Mouse (Mus musculus): ENCODE results near the gene Saa1. TPM values are rescaled to one million over a fixed set of nuclear protein-coding genes. Genes with fewer than 3 reads are reported as not detected.

Gene Saa1
- polyA plus RNA-seq, 1 experiment from 2014 or later = 0.24 TPM

DNA sequence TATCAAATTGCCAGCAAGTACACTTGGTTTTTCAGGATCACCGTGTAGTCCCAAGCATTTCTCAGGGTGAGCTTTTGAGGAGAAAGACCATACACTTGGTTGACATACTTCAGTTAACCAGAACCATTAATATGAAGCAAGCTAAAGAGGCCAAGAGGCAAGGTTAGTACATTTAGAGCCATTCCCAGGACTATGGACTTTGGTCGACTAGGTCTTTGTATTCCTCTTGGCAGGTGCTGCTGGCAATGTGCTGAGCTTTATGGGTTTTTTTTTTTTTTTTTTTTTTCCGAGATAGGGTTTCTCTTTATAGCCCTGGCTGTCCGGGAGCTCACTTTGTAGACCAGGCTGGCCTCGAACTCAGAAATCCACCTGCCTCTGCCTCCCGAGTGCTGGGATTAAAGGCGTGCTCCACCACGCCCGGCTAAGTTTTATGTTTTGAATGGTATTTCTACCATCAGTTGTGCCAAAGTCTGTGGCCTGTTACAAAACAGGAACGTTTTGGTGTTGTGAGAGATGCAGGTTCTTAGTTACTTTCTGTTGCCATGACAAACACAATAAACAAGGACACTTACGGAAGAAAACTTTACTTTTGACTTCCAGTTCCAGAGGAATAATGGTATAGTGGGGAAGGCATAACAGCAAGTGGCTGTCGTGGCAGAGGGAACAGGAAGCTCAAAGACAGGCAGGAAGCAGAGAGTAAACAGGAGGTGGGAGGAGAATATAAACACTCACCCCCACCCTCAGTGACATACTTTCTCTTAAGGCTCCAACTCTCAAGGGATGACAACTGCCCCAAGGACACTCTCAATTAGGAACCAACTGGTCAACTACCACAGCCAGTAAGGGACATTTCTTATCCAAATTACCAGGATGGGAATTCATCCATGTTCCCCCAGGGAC, 4.0 kb downstream of the Saa1 start:
- Histone ChIP-seq H3K9me3 (no peaks in the 10 kb centered on the region), H3K36me3 (no peaks in the 10 kb centered on the region), H3K4me1 (replicated peaks) (no peaks in the 10 kb centered on the region), H3K4me3 (no peak overlapping the region), H3K27ac (replicated peaks) (no peak overlapping the region), H3K9ac (no peak overlapping the region), H3K4me2 (no peak overlapping the region), H3K27me3 (no peaks in the 10 kb centered on the region)
- 85% methylated on average over 12 of the region's 12 CpGs for WGBS
- ATAC-seq (ENCODE audit: low read depth) = no peak

DNA sequence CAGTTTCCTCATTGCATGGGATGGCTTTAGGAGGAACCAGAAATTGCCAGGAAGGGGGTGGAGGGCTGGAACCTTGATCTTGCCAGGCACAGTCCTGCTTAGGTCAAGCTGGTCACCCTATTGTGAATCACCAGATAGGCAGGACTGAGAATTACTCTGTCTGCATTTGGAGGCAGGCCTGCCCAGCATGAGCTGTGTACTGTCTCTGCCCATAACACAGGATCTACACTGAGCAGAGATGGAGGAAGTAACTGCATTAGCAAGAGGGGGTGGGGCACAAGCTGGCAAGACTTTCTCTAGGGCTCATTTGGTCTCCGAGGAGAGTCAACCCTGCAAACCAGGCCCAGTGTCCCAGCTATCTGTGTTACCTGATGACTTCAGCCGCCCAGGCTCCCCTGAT, 7.8 kb downstream of the Saa1 start:
- no peaks in the 10 kb centered on the region for H3K9me3 ChIP-seq
- H3K4me3 ChIP-seq = no peak overlapping the region
- 79% methylated on average over 2 of the region's 2 CpGs for WGBS
- H3K4me2 ChIP-seq = no peak overlapping the region
- no peaks in the 10 kb centered on the region for H3K4me1 ChIP-seq (replicated peaks)
- H3K36me3 ChIP-seq = no peaks in the 10 kb centered on the region
- no peak for ATAC-seq (ENCODE audit: low read depth)
- no peak overlapping the region for H3K9ac ChIP-seq
- no peak overlapping the region for H3K27ac ChIP-seq (replicated peaks)
- H3K27me3 ChIP-seq = no peaks in the 10 kb centered on the region

DNA sequence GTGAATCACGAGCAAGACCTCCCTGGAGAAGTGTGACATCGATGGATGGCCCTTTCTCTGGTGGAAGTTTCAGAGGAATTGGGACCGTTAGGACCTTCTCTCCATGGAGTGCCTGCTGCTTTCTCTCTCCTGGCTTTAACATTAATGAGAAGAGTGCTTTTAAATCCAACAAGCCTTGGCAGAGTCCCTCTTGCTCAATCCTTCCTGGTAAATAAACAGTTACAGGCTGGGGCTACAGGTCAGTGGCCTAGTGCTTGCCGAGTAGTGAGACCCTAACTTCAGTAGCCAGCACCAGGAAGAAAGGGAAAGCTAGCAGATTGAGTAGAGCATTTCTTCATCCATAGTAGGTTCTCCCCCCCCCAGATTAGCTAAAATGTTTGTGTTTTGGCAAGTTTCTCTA, 10.3 kb downstream of the Saa1 start, which contains the start of gene Saa4:
TSS of gene Saa4 (minus strand) at position 146 of the 400 bp plus-strand sequence.
- Histone ChIP-seq H3K9ac (no peak within 1 kb of the TSS), H3K27me3 (no peaks in the 10 kb centered on the region), H3K27ac (replicated peaks) (no peak within 1 kb of the TSS), H3K4me2 (no peak within 1 kb of the TSS), H3K4me3 (no peak within 1 kb of the TSS), H3K9me3 (no peaks in the 10 kb centered on the region), H3K4me1 (replicated peaks) (no peaks in the 10 kb centered on the region), H3K36me3 (no peaks in the 10 kb centered on the region)
- no peak for ATAC-seq (ENCODE audit: low read depth)
- WGBS = 91% methylated on average over 4 of the region's 4 CpGs

GRCm38 (mm10) chr7:46727584-46727983, 15.2 kb downstream of the Saa1 start:
- 75% methylated on average over 1 of the region's 1 CpGs for WGBS
- Histone ChIP-seq H3K27me3 (peaks cover 3% of the 10 kb centered on the region; the same call in 1 of the 2 replicates), H3K9ac (no peak overlapping the region), H3K4me3 (no peak overlapping the region), H3K36me3 (no peaks in the 10 kb centered on the region), H3K4me2 (no peak overlapping the region), H3K27ac (replicated peaks) (no peak overlapping the region), H3K9me3 (no peaks in the 10 kb centered on the region), H3K4me1 (replicated peaks) (no peaks in the 10 kb centered on the region)
- ATAC-seq (ENCODE audit: low read depth) = no peak

GRCm38 (mm10) chr7:46724396-46724795, 18.4 kb downstream of the Saa1 start:
- no peaks in the 10 kb centered on the region for H3K4me1 ChIP-seq (replicated peaks)
- 82% methylated on average over 5 of the region's 5 CpGs for WGBS
- no peak for ATAC-seq (ENCODE audit: low read depth)
- no peak overlapping the region for H3K27ac ChIP-seq (replicated peaks)
- H3K36me3 ChIP-seq = no peaks in the 10 kb centered on the region
- H3K9ac ChIP-seq = no peak overlapping the region
- H3K4me3 ChIP-seq = no peak overlapping the region
- H3K9me3 ChIP-seq = no peaks in the 10 kb centered on the region
- H3K27me3 ChIP-seq = peaks cover 11% of the 10 kb centered on the region
- no peak overlapping the region for H3K4me2 ChIP-seq

DNA sequence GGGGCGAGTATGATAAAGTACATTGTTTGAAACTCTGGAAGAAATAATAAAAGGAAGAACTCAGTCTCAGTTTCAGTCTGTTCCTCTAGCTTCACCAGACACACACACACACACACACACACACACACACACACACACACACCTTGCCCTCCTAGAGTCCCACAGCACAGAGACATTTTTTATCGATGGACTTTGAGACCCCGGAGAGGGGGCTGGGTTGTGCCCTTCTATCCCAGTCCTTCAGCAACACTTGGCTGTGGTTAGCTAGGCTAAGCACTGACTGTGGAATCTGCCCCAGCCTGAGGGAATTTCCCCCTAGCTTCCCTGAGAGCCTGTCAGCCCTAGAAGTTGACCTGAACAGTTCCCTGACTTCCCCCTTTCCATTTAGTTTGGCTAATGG, 18.9 kb downstream of the Saa1 start:
- WGBS = 88% methylated on average over 3 of the region's 3 CpGs
- H3K27ac ChIP-seq (replicated peaks) = no peak overlapping the region
- no peak overlapping the region for H3K4me2 ChIP-seq
- H3K27me3 ChIP-seq = peaks cover 14% of the 10 kb centered on the region
- no peaks in the 10 kb centered on the region for H3K36me3 ChIP-seq
- H3K9me3 ChIP-seq = no peaks in the 10 kb centered on the region
- no peak overlapping the region for H3K9ac ChIP-seq
- ATAC-seq (ENCODE audit: low read depth) = no peak
- H3K4me3 ChIP-seq = no peak overlapping the region
- no peaks in the 10 kb centered on the region for H3K4me1 ChIP-seq (replicated peaks)

GRCm38 (mm10) chr7:46723354-46723753, 19.4 kb downstream of the Saa1 start:
- ATAC-seq (ENCODE audit: low read depth) = no peak

GRCm38 (mm10) chr7:46720460-46720859, 22.3 kb downstream of the Saa1 start:
- no peak overlapping the region for H3K27ac ChIP-seq (replicated peaks)
- no peak overlapping the region for H3K4me3 ChIP-seq
- no peak for ATAC-seq (ENCODE audit: low read depth)
- no peaks in the 10 kb centered on the region for H3K36me3 ChIP-seq
- H3K9ac ChIP-seq = no peak overlapping the region
- H3K4me2 ChIP-seq = no peak overlapping the region
- H3K9me3 ChIP-seq = no peaks in the 10 kb centered on the region
- H3K27me3 ChIP-seq = peaks cover 14% of the 10 kb centered on the region
- 83% methylated on average over 9 of the region's 9 CpGs for WGBS
- H3K4me1 ChIP-seq (replicated peaks) = no peaks in the 10 kb centered on the region

More at GRCm38 (mm10) chr7:46723354-46723753, 19.4 kb downstream of the Saa1 start:
- H3K27ac ChIP-seq (replicated peaks) = no peak overlapping the region
- no peaks in the 10 kb centered on the region for H3K36me3 ChIP-seq
- H3K9ac ChIP-seq = no peak overlapping the region
- H3K9me3 ChIP-seq = no peaks in the 10 kb centered on the region
- H3K27me3 ChIP-seq = peaks cover 14% of the 10 kb centered on the region
- H3K4me2 ChIP-seq = no peak overlapping the region
- no peak overlapping the region for H3K4me3 ChIP-seq
- 91% methylated on average over 6 of the region's 6 CpGs for WGBS
- no peaks in the 10 kb centered on the region for H3K4me1 ChIP-seq (replicated peaks)

DNA sequence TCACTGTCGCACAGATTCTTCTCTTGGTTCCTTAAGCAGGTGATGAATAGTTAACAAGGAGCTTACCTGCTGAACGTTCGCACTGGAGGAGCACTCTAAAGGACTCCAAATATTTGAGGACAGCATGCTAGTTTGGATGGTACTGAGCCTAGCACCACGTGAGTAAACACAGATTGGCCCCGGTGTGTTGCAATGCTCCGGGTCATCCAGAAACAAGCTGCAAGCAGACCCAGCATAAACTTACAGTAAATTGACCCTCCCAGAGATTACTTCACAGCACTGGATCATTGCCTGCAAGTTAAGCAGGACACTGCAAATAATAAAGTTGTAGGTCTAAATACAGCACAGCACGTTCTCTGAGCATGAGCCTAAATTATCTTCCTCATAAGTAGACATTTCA, 23.3 kb downstream of the Saa1 start:
- no peaks in the 10 kb centered on the region for H3K9me3 ChIP-seq
- no peak overlapping the region for H3K4me2 ChIP-seq
- no peak overlapping the region for H3K4me3 ChIP-seq
- ATAC-seq (ENCODE audit: low read depth) = no peak
- peaks cover 13% of the 10 kb centered on the region for H3K27me3 ChIP-seq
- H3K4me1 ChIP-seq (replicated peaks) = no peaks in the 10 kb centered on the region
- no peaks in the 10 kb centered on the region for H3K36me3 ChIP-seq
- WGBS = 88% methylated on average over 7 of the region's 7 CpGs
- H3K9ac ChIP-seq = no peak overlapping the region
- no peak overlapping the region for H3K27ac ChIP-seq (replicated peaks)

DNA sequence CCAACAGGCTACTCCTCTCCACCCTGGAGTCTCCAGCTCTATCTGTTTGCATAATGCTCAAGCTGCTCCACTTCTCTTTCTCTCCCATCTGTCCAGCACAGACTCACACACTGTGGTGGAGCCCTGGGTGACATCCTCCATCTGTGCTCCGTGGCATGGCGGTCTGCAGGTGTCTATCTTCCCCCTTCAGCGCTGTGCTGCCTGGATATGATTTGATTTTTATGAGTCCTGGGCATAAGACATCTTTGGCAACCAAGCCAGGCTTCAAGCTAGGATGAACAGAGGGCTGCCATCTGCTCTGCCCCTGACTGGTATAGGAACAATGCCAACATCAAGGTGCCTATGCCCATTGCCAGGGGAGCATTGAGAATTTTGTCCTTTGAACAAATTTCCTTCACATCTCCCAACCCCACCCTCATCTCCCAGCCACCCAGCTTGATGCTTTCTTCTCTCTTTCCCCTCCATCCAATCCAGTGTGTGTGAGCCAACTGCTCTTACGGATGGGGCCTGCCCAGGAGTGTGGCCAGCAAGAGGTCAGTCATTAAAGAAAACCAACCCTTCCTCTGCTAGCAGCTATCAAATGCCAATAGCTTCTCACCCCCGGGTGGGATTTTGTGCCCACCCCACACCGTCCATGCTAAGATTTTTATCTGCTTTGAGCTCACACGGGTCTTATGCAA, 24.0 kb downstream of the Saa1 start:
- H3K27ac ChIP-seq (replicated peaks) = no peak overlapping the region
- no peak for ATAC-seq (ENCODE audit: low read depth)
- H3K9me3 ChIP-seq = no peaks in the 10 kb centered on the region
- no peaks in the 10 kb centered on the region for H3K4me1 ChIP-seq (replicated peaks)
- H3K4me2 ChIP-seq = no peak overlapping the region
- H3K27me3 ChIP-seq = peaks cover 11% of the 10 kb centered on the region; the same call in 1 of the 2 replicates
- WGBS = 87% methylated on average over 7 of the region's 7 CpGs
- H3K9ac ChIP-seq = no peak overlapping the region
- H3K36me3 ChIP-seq = no peaks in the 10 kb centered on the region
- H3K4me3 ChIP-seq = no peak overlapping the region

DNA sequence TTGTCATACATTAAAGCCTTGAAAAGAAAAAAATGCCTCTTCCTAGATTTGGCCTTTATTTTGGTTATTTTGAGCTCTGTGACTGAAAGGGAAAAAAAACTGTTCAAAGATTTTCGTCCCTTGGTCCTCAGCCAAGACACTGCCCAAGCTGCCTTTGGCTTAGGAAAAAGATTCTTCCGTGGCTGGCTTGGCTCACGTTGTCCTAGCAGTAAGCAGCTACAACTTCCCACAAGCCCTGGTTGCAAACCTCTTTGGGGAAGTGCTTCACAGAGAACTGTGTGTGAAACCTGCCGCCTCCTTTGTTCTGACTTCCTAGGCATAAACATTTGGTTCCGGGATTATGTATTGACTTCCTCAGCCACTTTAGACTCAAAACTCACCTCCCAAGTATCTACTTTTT, 25.9 kb downstream of the Saa1 start:
- no peaks in the 10 kb centered on the region for H3K9me3 ChIP-seq
- H3K4me2 ChIP-seq = no peak overlapping the region
- H3K4me3 ChIP-seq = no peak overlapping the region
- H3K4me1 ChIP-seq (replicated peaks) = no peaks in the 10 kb centered on the region
- no peak overlapping the region for H3K27ac ChIP-seq (replicated peaks)
- WGBS = 65% methylated on average over 5 of the region's 5 CpGs
- ATAC-seq (ENCODE audit: low read depth) = no peak
- no peaks in the 10 kb centered on the region for H3K36me3 ChIP-seq
- H3K9ac ChIP-seq = no peak overlapping the region
- peaks cover 11% of the 10 kb centered on the region; the same call in 1 of the 2 replicates for H3K27me3 ChIP-seq

GRCm38 (mm10) chr7:46715600-46715999, 27.2 kb downstream of the Saa1 start, which contains the start of gene Saa3:
Gene Saa3, minus strand, starts transcription at chr7:46715700.
- H3K9ac ChIP-seq = no peak within 1 kb of the TSS
- no peak within 1 kb of the TSS for H3K4me3 ChIP-seq
- no peaks in the 10 kb centered on the region for H3K36me3 ChIP-seq
- ATAC-seq (ENCODE audit: low read depth) = no peak
- H3K27ac ChIP-seq (replicated peaks) = no peak within 1 kb of the TSS
- WGBS = 92% methylated on average over 5 of the region's 5 CpGs
- H3K27me3 ChIP-seq = peaks cover 5% of the 10 kb centered on the region; the same call in 1 of the 2 replicates
- H3K4me2 ChIP-seq = no peak within 1 kb of the TSS
- H3K4me1 ChIP-seq (replicated peaks) = no peaks in the 10 kb centered on the region
- no peaks in the 10 kb centered on the region for H3K9me3 ChIP-seq

Data from neural tube, embryonic 13.5 days (tissue).